ENCODE assay signal across 23 mouse cellular contexts in genomic region chr8:48764011-48764410, GRCm38 (mm10).
A peak's percentile ranks its signal among the peaks of the same experiment; 100 is the strongest.
DNase-seq lines count a peak whose midpoint lies in the region; ATAC-seq and TF ChIP-seq lines count a peak whose summit lies in the region.
"Had no signal": no experiment of that assay in that cellular context is flagged by ENCODE, and none has a peak within 500 bp of the region (broad histone marks: within the 10 kb centered on the region; RNA-seq: fewer than 3 reads in every experiment).

No protein-coding gene starts in this region.

- ATAC-seq in forebrain, embryonic 13.5 days = no peak
- ATAC-seq in frontal cortex, adult (ENCODE audit: low TSS enrichment) = peak; percentile 81
- ATAC-seq in intestine, embryonic 14.5 days (replicated peaks; ENCODE audit: low FRiP score, low TSS enrichment, low read depth) = no peak
- ATAC-seq in intestine, postnatal 0 days = no peak
- ATAC-seq in hindbrain, embryonic 12.5 days (ENCODE audit: low FRiP score) = no peak
- ATAC-seq: activated CD4-positive, CD25-positive, alpha-beta regulatory T cell, adult 4 months; CD4-positive, CD25-positive, alpha-beta regulatory T cell, adult 4 months; Patski had no signal

- H3K4me2 ChIP-seq in forebrain, embryonic 13.5 days = no peak overlapping the region
- H3K4me2 ChIP-seq in intestine, embryonic 14.5 days (ENCODE audit: low read length) = no peak overlapping the region
- no peak overlapping the region for H3K4me2 ChIP-seq in intestine, postnatal 0 days (replicated peaks; ENCODE audit: low read depth)
- no peak overlapping the region for H3K4me2 ChIP-seq in hindbrain, embryonic 12.5 days (replicated peaks)

- no peaks in the 10 kb centered on the region; the same call in 1 of the 2 replicates for H3K27me3 ChIP-seq in forebrain, embryonic 10.5 days (ENCODE audit: poor library complexity, severe bottlenecking)
- H3K27me3 ChIP-seq in forebrain, embryonic 13.5 days = no peaks in the 10 kb centered on the region
- no peaks in the 10 kb centered on the region for H3K27me3 ChIP-seq in intestine, embryonic 14.5 days (replicated peaks; ENCODE audit: control insufficient read depth, insufficient read depth, low read length)
- H3K27me3 ChIP-seq in intestine, postnatal 0 days (replicated peaks; ENCODE audit: control insufficient read depth, insufficient read depth, low read length) = no peaks in the 10 kb centered on the region
- no peaks in the 10 kb centered on the region for H3K27me3 ChIP-seq in hindbrain, embryonic 12.5 days
- H3K27me3 ChIP-seq: CH12.LX, Patski had no signal

- 90% methylated on average over 3 of the region's 3 CpGs for WGBS in forebrain, embryonic 10.5 days
- 81% methylated on average over 3 of the region's 3 CpGs for WGBS in forebrain, embryonic 13.5 days
- 77% methylated on average over 3 of the region's 3 CpGs for WGBS in intestine, embryonic 14.5 days
- WGBS in intestine, postnatal 0 days = 62% methylated on average over 3 of the region's 3 CpGs
- 79% methylated on average over 3 of the region's 3 CpGs for WGBS in hindbrain, embryonic 12.5 days

- H3K4me1 ChIP-seq in forebrain, embryonic 10.5 days = peaks cover 28% of the 10 kb centered on the region
- H3K4me1 ChIP-seq in forebrain, embryonic 13.5 days = peaks cover 13% of the 10 kb centered on the region
- no peaks in the 10 kb centered on the region for H3K4me1 ChIP-seq in intestine, embryonic 14.5 days (replicated peaks; ENCODE audit: control insufficient read depth, insufficient read depth, low read length)
- no peaks in the 10 kb centered on the region for H3K4me1 ChIP-seq in intestine, postnatal 0 days (replicated peaks; ENCODE audit: control insufficient read depth, insufficient read depth, low read length)
- H3K4me1 ChIP-seq in hindbrain, embryonic 12.5 days = no peaks in the 10 kb centered on the region

- no peaks in the 10 kb centered on the region for H3K9me3 ChIP-seq in forebrain, embryonic 10.5 days
- no peaks in the 10 kb centered on the region for H3K9me3 ChIP-seq in forebrain, embryonic 13.5 days (replicated peaks)
- no peaks in the 10 kb centered on the region for H3K9me3 ChIP-seq in intestine, embryonic 14.5 days (ENCODE audit: control insufficient read depth, low read length)
- H3K9me3 ChIP-seq in intestine, postnatal 0 days (ENCODE audit: control insufficient read depth) = no peaks in the 10 kb centered on the region
- no peaks in the 10 kb centered on the region for H3K9me3 ChIP-seq in hindbrain, embryonic 12.5 days (replicated peaks)

- H3K27ac ChIP-seq in forebrain, embryonic 10.5 days = no peak overlapping the region
- H3K27ac ChIP-seq in forebrain, embryonic 13.5 days = no peak overlapping the region
- no peak overlapping the region for H3K27ac ChIP-seq in intestine, embryonic 14.5 days (ENCODE audit: low read depth)
- no peak overlapping the region for H3K27ac ChIP-seq in intestine, postnatal 0 days (ENCODE audit: low read depth, low read length)
- H3K27ac ChIP-seq in hindbrain, embryonic 12.5 days = no peak overlapping the region

- TF ChIP-seq CTCF in intestine, postnatal 0 days (IDR thresholded peaks at IDR 0.05; ENCODE audit: low read depth) = no peak

- H3K36me3 ChIP-seq in forebrain, embryonic 10.5 days (replicated peaks) = peaks cover 2% of the 10 kb centered on the region; the same call in 1 of the 2 replicates
- no peaks in the 10 kb centered on the region for H3K36me3 ChIP-seq in forebrain, embryonic 13.5 days (ENCODE audit: poor library complexity, severe bottlenecking)
- no peaks in the 10 kb centered on the region for H3K36me3 ChIP-seq in intestine, embryonic 14.5 days (ENCODE audit: control insufficient read depth, insufficient read depth, low read length)
- H3K36me3 ChIP-seq in intestine, postnatal 0 days (ENCODE audit: control insufficient read depth, insufficient read depth) = no peaks in the 10 kb centered on the region
- H3K36me3 ChIP-seq in hindbrain, embryonic 12.5 days = no peaks in the 10 kb centered on the region
- H3K36me3 ChIP-seq: G1E had no signal

- DNase-seq in forebrain, embryonic 10.5 days (ENCODE audit: extremely low spot score, low spot score) = peak; percentile 8
- DNase-seq in frontal cortex, postnatal 10 days (ENCODE audit: low spot score in 2 of 2) = no peak
- DNase-seq in intestine, embryonic 14.5 days (ENCODE audit: low spot score) = peak; percentile 40
- peak; percentile 49 for DNase-seq in brain, adult 2 months (ENCODE audit: low read depth, low spot score)
- DNase-seq: adrenal gland, adult 2 months; adrenal gland, adult 8-10 months; adrenal gland, postnatal 10 days; adrenal gland, postnatal 14 days; adrenal gland, postnatal 25 days; adrenal gland, postnatal 36 days; B cell, adult 2 months; cerebellum, adult 11 months; cerebellum, adult 11-12 months; cerebellum, adult 18-20 months had no signal

- no peak overlapping the region for H3K9ac ChIP-seq in forebrain, embryonic 13.5 days
- H3K9ac ChIP-seq in intestine, embryonic 14.5 days (ENCODE audit: low read length) = no peak overlapping the region
- H3K9ac ChIP-seq in intestine, postnatal 0 days (ENCODE audit: low read depth, low read length) = no peak overlapping the region
- no peak overlapping the region for H3K9ac ChIP-seq in hindbrain, embryonic 12.5 days

- no peak overlapping the region for H3K4me3 ChIP-seq in forebrain, embryonic 10.5 days
- no peak overlapping the region for H3K4me3 ChIP-seq in forebrain, embryonic 13.5 days
- no peak overlapping the region for H3K4me3 ChIP-seq in intestine, embryonic 14.5 days (ENCODE audit: low read depth, low read length)
- no peak overlapping the region for H3K4me3 ChIP-seq in intestine, postnatal 0 days (ENCODE audit: low read depth, low read length)
- no peak overlapping the region for H3K4me3 ChIP-seq in hindbrain, embryonic 12.5 days

Comparison
In these comparisons a context has a peak if more than half of its experiments do, and no peak if none do; other contexts are left out.
1. DNase-seq: peak in forebrain, embryonic 10.5 days (single experiment), intestine, embryonic 14.5 days (single experiment) and brain, adult 2 months (single experiment); none in frontal cortex, postnatal 10 days (0 of 2).